Mouse (Mus musculus): Measurements from ENCODE around the gene Vps4a.

DNA sequence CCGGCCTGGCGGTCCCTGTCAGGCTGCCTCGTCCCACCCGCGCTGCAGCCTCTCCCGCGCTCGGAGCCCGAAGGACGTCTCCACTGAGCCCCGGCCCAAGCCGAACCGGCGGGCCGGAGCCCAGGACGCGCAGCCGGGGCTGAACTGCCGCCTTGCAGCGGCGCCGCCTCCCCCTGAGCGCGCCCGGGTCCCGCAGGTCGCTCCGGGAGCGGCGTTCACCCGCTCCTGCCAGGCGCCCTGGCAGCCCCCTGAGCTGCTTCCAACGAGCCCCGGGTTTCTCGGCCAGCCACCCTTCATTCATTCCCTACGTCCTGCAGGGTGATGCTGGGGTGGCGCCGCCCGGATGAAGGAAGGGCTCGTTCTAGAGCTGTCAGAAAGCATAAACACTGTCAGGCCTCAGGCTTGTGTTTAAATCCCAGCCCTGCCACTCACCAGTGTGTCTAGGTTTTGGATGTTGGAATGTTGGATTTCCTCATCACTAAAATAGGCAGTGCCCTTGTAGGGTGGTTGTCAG lies 612 bp downstream of the Vps4a start:
- no peak for TF ChIP-seq GATA1 (IDR thresholded peaks at IDR 0.05; ENCODE audit: borderline replicate concordance, low read length)
- TF ChIP-seq FLI1 (IDR thresholded peaks at IDR 0.05; ENCODE audit: low read length) = no peak

Data from megakaryocyte, embryonic 14.5 days (primary cell).